Mouse (Mus musculus): ENCODE results near the gene Wsb1.
A peak's percentile ranks its signal among the peaks of the same experiment; 100 is the strongest.
"Not testable (repeated sequence)": the region's sequence is repeated elsewhere in the genome, so short reads cannot be mapped to it uniquely, and the experiment has no call there.

The Wsb1 gene

GRCm38 (mm10) chr11:79254391-79255098, at the start of gene Wsb1:
TSS of gene Wsb1 (minus strand) at chr11:79254671.
- DNase-seq (ENCODE audit: low spot score in 2 of 2), result peak; percentile 89 to 93

- not testable (repeated sequence) for DNase-seq (ENCODE audit: low spot score in 2 of 2)
Observed at GRCm38 (mm10) chr11:79304245-79304644, 49.8 kb upstream of the Wsb1 start.

- no peak for DNase-seq (ENCODE audit: low spot score in 2 of 2)
Observed at GRCm38 (mm10) chr11:79303109-79303508, 48.6 kb upstream of the Wsb1 start.

DNA sequence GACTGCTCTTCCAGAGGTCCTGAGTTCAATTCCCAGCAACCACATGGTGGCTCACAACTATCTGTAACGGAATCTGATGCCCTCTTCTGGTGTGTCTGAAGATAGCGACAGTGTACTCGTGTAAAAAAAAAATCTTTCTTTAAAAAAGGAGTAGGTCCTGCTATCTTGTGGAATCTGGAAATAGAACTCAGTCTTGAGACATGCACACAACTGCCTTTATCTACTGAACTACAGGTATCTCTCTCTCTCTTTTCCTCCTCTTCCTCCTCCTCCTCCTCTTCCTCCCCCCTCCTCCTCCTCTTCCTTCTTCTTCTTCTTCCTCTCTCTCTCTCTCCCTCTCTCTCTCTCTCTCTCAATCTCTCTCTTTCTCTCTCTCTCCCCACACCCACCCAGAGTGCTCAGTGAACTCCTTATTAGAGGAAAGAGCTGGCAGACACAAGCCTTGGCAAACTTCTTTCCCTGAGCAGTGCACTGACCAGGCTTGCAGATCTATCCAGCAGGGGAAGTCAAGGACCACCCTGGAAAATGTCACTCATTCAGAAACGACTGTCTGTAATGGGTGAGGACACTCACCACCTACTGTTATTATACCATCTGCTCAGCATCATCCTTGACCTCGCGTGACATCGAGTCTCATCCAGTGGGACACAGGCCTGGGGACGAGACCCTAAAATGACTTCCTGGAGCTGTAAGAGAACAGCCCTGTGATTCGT, 45.4 kb upstream of the Wsb1 start:
- no peak for DNase-seq (ENCODE audit: low spot score in 2 of 2)

- DNase-seq (ENCODE audit: low spot score in 2 of 2), result no peak
Observed at GRCm38 (mm10) chr11:79296856-79297491, 42.5 kb upstream of the Wsb1 start, which contains the start of gene Gm9964. TSS of gene Gm9964 (minus strand) at chr11:79296906.

DNA sequence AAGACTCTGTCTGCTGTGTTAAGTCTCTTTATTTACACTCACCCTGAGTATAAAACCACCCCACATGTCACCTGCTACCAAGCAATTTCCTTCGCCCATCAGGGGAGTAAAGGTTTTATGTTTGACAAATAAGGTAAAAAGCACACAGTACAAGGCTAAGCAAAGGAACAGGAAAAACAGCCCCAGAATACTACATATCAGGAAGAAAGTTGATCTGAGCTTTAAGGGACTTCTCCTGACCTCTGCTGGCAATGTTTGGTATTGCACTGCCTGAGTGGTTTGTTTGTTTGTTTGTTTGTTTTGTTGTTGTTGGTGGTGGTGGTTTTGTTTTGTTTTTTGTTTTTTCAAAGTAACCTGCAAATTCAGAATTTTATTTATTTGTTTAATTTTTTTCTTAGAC, 41.7 kb upstream of the Wsb1 start:
- peak in 1 of 2 experiments; percentile 19 for DNase-seq (ENCODE audit: low spot score in 2 of 2)

DNA sequence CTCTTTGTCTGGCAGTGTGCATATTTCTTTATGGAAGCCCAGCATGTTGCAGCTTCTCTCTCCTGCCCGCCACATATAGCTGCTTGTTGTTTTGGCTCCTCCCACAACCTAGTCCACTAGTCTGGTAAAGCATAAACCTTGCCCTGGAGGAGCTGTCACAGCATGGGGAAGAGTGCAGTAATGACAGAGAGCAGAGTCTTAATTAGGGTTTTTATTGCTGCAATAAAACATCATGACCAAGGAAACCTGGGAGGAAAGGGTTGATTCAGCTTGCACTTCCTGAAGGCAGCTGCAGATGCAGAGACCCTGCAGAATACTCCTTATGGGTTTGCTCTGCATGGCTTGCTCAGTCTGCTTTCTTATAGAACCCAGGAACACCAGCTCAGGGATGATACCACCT, 39.5 kb upstream of the Wsb1 start:
- DNase-seq (ENCODE audit: low spot score in 2 of 2), result no peak

GRCm38 (mm10) chr11:79293025-79293424, 38.6 kb upstream of the Wsb1 start:
- DNase-seq (ENCODE audit: low spot score in 2 of 2), result no peak

GRCm38 (mm10) chr11:79292130-79292529, 37.7 kb upstream of the Wsb1 start:
- no peak for DNase-seq (ENCODE audit: low spot score in 2 of 2)

- DNase-seq (ENCODE audit: low spot score in 2 of 2), result no peak
Observed at GRCm38 (mm10) chr11:79291651-79292050, 37.2 kb upstream of the Wsb1 start.

- peak in 1 of 2 experiments; percentile 25 for DNase-seq (ENCODE audit: low spot score in 2 of 2)
Observed at GRCm38 (mm10) chr11:79290473-79290872, 36.0 kb upstream of the Wsb1 start.

DNA sequence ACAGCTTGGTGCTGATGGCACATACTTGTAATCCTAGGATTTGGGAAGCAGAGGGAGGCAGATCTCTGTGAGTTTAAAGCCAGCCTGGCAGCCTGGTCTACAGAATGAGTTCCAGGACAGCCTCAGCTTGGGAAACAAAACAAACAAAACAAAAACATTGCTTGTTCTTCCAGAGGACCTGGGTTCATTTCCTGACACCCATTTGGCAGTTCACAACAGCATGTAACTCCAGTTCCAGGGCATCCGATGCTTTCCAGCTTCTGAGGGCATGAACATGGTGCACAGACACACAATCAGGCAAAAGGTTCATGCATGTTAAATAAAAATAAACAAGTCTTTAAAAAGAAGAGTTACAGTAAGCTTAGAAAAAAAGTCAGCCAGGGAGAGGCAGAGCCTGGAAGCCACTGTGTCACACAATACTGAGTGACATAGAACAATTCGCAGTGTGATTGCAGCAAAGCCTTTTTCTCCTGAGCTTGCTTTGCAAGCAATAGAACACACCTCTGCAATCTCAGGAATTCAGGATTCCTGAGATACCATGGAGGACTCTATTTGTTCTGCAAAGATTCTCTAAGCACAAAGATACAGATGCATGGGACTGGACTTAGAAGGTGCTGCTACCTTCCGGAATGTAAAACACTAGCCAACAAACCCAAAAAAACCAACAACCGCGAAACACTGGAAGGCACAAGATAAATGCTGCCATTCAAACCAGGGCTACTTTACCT, 34.6 kb upstream of the Wsb1 start:
- DNase-seq (ENCODE audit: low spot score in 2 of 2), result no peak

- no peak for DNase-seq (ENCODE audit: low spot score in 2 of 2)
Observed at GRCm38 (mm10) chr11:79288278-79288843, 33.9 kb upstream of the Wsb1 start.

- DNase-seq (ENCODE audit: low spot score in 2 of 2), result peak; percentile 35 to 59
Observed at GRCm38 (mm10) chr11:79287447-79287846, 33.0 kb upstream of the Wsb1 start.

DNA sequence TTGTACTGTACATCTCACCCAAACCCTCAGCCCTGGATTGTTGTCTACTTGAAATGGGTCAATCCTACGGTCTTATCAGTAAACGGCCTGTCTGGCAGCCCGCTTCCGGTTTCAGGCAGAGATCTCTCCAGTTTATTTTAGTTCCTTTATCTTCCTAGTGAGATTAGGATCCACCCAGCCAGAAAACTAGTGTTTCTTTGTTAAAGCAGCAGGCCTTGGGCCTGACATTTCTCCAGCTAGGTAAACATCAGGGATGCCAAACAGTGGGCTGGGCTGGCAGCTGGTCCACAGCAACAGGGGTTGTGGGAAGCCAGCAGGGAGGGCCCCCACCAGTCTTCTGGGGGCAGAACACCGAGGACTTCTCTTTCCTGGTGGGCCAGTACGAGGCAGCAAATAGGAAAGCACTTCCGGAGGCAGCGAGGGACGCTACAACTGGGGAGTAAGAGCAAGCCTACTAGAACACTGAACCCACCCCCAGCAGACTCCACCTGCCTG, 31.9 kb upstream of the Wsb1 start:
- DNase-seq (ENCODE audit: low spot score in 2 of 2), result no peak

GRCm38 (mm10) chr11:79283350-79284030, 29.0 kb upstream of the Wsb1 start:
- no peak for DNase-seq (ENCODE audit: low spot score in 2 of 2)

DNA sequence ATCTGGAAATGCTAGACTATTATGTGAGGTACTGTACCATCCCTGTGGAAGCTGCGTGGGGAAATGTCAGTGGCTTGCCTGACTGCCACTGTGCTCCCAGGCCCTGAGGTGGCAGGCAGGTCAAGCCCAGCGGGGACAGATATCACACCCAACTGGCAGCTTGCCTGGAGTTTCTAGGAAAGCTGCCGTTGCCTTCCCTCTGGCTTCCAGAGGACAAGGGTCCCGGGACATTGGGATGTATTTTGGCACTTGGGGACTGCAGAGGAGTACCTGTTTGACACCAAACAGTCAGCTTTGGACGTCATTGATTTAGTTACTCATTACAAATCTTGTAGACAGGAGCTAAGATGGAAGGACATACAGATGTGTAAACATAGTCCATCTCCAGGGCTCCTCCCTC, 26.9 kb upstream of the Wsb1 start:
- no peak for DNase-seq (ENCODE audit: low spot score in 2 of 2)

- no peak for DNase-seq (ENCODE audit: low spot score in 2 of 2)
Observed at GRCm38 (mm10) chr11:79279732-79280405, 25.4 kb upstream of the Wsb1 start.

DNA sequence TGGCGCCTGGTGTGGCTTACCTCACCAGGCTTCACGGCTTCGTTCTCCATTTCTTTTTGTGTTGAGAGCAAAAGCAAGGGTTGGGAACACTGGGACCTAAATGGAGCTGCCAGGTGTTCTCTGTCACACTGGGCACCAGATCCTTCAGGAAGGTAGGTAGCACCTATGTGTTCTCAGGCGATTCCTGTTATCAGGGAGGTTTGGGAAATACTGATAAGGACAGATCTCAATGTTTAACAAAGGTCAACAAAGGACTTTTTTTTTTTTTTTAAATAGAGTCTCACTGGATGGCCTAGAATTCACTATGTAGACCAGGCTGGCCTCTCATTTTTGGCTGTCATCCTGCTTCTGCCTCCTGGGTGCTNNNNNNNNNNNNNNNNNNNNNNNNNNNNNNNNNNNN, 19.3 kb upstream of the Wsb1 start:
- DNase-seq (ENCODE audit: low spot score in 2 of 2), result no peak

- no peak for DNase-seq (ENCODE audit: low spot score in 2 of 2)
Observed at GRCm38 (mm10) chr11:79273039-79273438, 18.6 kb upstream of the Wsb1 start.
